Mouse (Mus musculus): ENCODE data around the gene Pdlim4. TPM values are rescaled to one million over a fixed set of nuclear protein-coding genes. Genes with fewer than 3 reads are reported as not detected.
A peak's percentile ranks its signal among the peaks of the same experiment; 100 is the strongest.

Gene Pdlim4
- polyA plus RNA-seq, 1 experiment from 2014 or later = 44.8 TPM

GRCm38 (mm10) chr11:54101701-54102100 is 32.9 kb upstream of the Pdlim4 start:
- Histone ChIP-seq H3K27me3 (replicated peaks; ENCODE audit: control insufficient read depth, insufficient read depth, low read length) (0 out of 2 replicates have a peak, but pooled peaks cover 4% of the 10 kb centered on the region), H3K9ac (ENCODE audit: low read length) (no peak overlapping the region), H3K9me3 (replicated peaks; ENCODE audit: control insufficient read depth, low read length) (no peaks in the 10 kb centered on the region), H3K4me1 (ENCODE audit: control insufficient read depth, insufficient read depth, low read length) (peaks cover 7% of the 10 kb centered on the region; the same call in 1 of the 2 replicates), H3K27ac (ENCODE audit: low read depth, low read length) (no peak overlapping the region), H3K4me2 (ENCODE audit: low read length) (peak overlapping the region; percentile 99), H3K36me3 (ENCODE audit: control insufficient read depth, insufficient read depth, low read length) (no peaks in the 10 kb centered on the region), H3K4me3 (ENCODE audit: low read depth, low read length) (peak overlapping the region; percentile 60)
- ATAC-seq (no peak), DNase-seq (ENCODE audit: low spot score) (no peak)
- 78% methylated on average over 9 of the region's 9 CpGs for WGBS

DNA sequence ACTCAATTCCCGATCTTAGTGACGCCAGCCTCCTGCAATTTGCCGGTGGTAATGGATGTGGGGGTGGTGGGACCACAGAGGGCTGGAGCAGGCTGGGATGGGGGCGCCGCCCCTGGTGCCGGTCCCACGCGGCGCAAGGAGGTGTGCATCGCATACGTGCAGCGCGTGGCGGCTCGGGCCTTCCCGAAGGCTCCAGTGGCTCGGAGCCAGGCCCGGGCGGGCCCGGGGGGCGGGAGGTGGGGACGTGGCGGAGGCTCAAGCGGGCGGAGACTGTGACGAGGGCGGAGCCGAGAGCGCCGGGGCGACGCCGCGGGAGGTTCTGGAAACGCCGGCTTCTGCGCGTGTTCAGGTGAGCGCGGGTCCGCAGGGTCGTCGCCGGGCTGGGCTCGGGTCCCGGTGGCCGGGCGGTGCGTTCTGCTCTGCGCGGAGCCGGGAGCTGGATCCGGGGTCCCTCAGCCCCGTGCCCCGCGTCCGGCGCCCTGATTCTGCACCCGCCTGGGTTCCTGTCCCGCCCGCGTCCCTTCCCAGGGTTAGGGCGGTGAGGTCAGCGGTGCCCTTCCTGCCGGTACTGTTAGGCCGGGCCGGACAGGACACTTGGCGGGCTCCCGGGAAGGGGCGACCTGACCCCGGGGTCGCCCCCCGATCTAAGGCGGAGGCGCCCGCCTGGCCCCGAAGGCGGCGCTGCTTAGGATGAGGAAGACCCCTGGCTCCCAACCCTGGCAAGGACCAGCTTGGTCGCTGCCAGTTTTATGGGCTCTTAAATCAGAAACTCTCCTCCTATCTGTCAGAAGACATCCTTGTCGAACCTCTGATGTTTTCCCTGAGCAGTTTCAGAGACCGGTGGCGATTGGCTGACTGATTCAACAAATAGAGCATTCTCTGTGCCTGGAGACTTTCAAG is 32.1 kb upstream of the Pdlim4 start:
- H3K27ac ChIP-seq (ENCODE audit: low read depth, low read length) = no peak overlapping the region
- ATAC-seq = peak; percentile 90
- under 1% methylated on average over 72 of the region's 83 CpGs for WGBS
- no peaks in the 10 kb centered on the region for H3K9me3 ChIP-seq (replicated peaks; ENCODE audit: control insufficient read depth, low read length)
- H3K4me3 ChIP-seq (ENCODE audit: low read depth, low read length) = peak overlapping the region; percentile 60
- H3K36me3 ChIP-seq (ENCODE audit: control insufficient read depth, insufficient read depth, low read length) = no peaks in the 10 kb centered on the region
- H3K9ac ChIP-seq (ENCODE audit: low read length) = peak overlapping the region; percentile 74
- peaks cover 7% of the 10 kb centered on the region; the same call in 1 of the 2 replicates for H3K4me1 ChIP-seq (ENCODE audit: control insufficient read depth, insufficient read depth, low read length)
- peak; percentile 83 for DNase-seq (ENCODE audit: low spot score)
- 0 out of 2 replicates have a peak, but pooled peaks cover 4% of the 10 kb centered on the region for H3K27me3 ChIP-seq (replicated peaks; ENCODE audit: control insufficient read depth, insufficient read depth, low read length)
- H3K4me2 ChIP-seq (ENCODE audit: low read length) = peak overlapping the region; percentile 99

GRCm38 (mm10) chr11:54100045-54100691 is 31.4 kb upstream of the Pdlim4 start, which contains the start of gene P4ha2:
TSS of gene P4ha2 (plus strand) at chr11:54100095.
- Histone ChIP-seq H3K9me3 (replicated peaks; ENCODE audit: control insufficient read depth, low read length) (no peaks in the 10 kb centered on the region), H3K9ac (ENCODE audit: low read length) (peak within 1 kb of the TSS; percentile 74), H3K4me3 (ENCODE audit: low read depth, low read length) (peak within 1 kb of the TSS; percentile 60), H3K36me3 (ENCODE audit: control insufficient read depth, insufficient read depth, low read length) (no peaks in the 10 kb centered on the region), H3K27me3 (replicated peaks; ENCODE audit: control insufficient read depth, insufficient read depth, low read length) (0 out of 2 replicates have a peak, but pooled peaks cover 4% of the 10 kb centered on the region), H3K4me2 (ENCODE audit: low read length) (peak within 1 kb of the TSS; percentile 99), H3K27ac (ENCODE audit: low read depth, low read length) (no peak within 1 kb of the TSS), H3K4me1 (ENCODE audit: control insufficient read depth, insufficient read depth, low read length) (peaks cover 7% of the 10 kb centered on the region; the same call in 1 of the 2 replicates)
- DNase-seq (ENCODE audit: low spot score) (no peak), ATAC-seq (peak; percentile 41)
- 52% methylated on average over 10 of the region's 10 CpGs for WGBS

DNA sequence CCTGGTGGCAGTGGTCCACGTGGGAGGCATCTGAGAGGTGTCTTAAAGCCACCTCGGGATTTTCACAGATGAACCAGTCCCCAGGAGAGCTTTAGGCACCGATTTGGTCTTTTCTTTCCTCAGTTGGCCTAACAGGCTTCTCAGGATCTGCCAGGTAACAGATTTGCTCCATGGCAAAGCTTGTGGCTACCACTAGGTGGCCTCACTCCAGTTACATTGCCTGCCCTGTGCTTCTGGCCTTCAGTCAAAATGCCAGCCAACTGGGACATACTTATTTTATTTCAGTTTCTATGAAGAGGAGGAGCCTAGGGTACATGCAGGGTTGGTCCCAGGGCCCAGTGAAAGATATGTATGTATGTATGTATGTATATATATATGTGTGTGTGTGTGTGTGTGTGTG is 24.2 kb upstream of the Pdlim4 start:
- H3K4me3 ChIP-seq (ENCODE audit: low read depth, low read length) = no peak overlapping the region
- DNase-seq (ENCODE audit: low spot score) = peak; percentile 62
- no peak overlapping the region for H3K9ac ChIP-seq (ENCODE audit: low read length)
- H3K27me3 ChIP-seq (replicated peaks; ENCODE audit: control insufficient read depth, insufficient read depth, low read length) = no peaks in the 10 kb centered on the region
- 5% methylated on average over 3 of the region's 3 CpGs for WGBS
- H3K4me2 ChIP-seq (ENCODE audit: low read length) = no peak overlapping the region
- H3K27ac ChIP-seq (ENCODE audit: low read depth, low read length) = no peak overlapping the region
- no peaks in the 10 kb centered on the region for H3K36me3 ChIP-seq (ENCODE audit: control insufficient read depth, insufficient read depth, low read length)
- H3K9me3 ChIP-seq (replicated peaks; ENCODE audit: control insufficient read depth, low read length) = no peaks in the 10 kb centered on the region
- ATAC-seq = no peak
- H3K4me1 ChIP-seq (ENCODE audit: control insufficient read depth, insufficient read depth, low read length) = peaks cover 2% of the 10 kb centered on the region; the same call in 1 of the 2 replicates

- H3K27me3 ChIP-seq (replicated peaks; ENCODE audit: control insufficient read depth, insufficient read depth, low read length) = no peaks in the 10 kb centered on the region
- no peak for ATAC-seq
- H3K4me1 ChIP-seq (ENCODE audit: control insufficient read depth, insufficient read depth, low read length) = peaks cover 2% of the 10 kb centered on the region; the same call in 1 of the 2 replicates
- H3K9me3 ChIP-seq (replicated peaks; ENCODE audit: control insufficient read depth, low read length) = no peaks in the 10 kb centered on the region
- H3K36me3 ChIP-seq (ENCODE audit: control insufficient read depth, insufficient read depth, low read length) = no peaks in the 10 kb centered on the region
- no peak overlapping the region for H3K27ac ChIP-seq (ENCODE audit: low read depth, low read length)
- no peak overlapping the region for H3K4me3 ChIP-seq (ENCODE audit: low read depth, low read length)
- no peak overlapping the region for H3K9ac ChIP-seq (ENCODE audit: low read length)
- DNase-seq (ENCODE audit: low spot score) = no peak
- H3K4me2 ChIP-seq (ENCODE audit: low read length) = no peak overlapping the region
- WGBS = 72% methylated on average over 7 of the region's 7 CpGs
These were observed 23.4 kb upstream of the Pdlim4 start for GRCm38 (mm10) chr11:54092188-54092587.

DNA sequence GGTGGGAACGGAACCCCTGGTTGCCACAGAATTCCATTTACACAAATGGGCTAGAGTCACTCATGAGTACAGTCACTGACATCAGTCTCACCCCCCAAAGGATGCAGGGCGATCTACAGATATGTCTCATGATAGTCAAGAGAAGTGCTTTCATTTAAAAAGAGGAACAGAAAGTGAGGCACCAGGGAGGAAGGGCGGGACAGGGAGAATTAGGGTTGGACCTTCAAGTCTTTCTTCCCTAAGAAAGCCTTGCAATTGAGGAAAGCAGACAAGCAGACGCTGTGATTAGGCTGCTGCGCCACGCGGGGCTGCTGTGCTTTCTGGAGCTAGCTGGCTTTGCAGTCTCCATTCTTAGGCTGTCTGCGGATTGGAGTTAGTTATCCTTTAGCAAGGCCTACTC is 22.9 kb upstream of the Pdlim4 start:
- H3K27me3 ChIP-seq (replicated peaks; ENCODE audit: control insufficient read depth, insufficient read depth, low read length) = no peaks in the 10 kb centered on the region
- no peaks in the 10 kb centered on the region for H3K36me3 ChIP-seq (ENCODE audit: control insufficient read depth, insufficient read depth, low read length)
- ATAC-seq = no peak
- peaks cover 2% of the 10 kb centered on the region; the same call in 1 of the 2 replicates for H3K4me1 ChIP-seq (ENCODE audit: control insufficient read depth, insufficient read depth, low read length)
- 46% methylated on average over 8 of the region's 8 CpGs for WGBS
- no peaks in the 10 kb centered on the region for H3K9me3 ChIP-seq (replicated peaks; ENCODE audit: control insufficient read depth, low read length)
- no peak overlapping the region for H3K27ac ChIP-seq (ENCODE audit: low read depth, low read length)
- no peak overlapping the region for H3K4me2 ChIP-seq (ENCODE audit: low read length)
- no peak for DNase-seq (ENCODE audit: low spot score)
- H3K9ac ChIP-seq (ENCODE audit: low read length) = no peak overlapping the region
- no peak overlapping the region for H3K4me3 ChIP-seq (ENCODE audit: low read depth, low read length)

DNA sequence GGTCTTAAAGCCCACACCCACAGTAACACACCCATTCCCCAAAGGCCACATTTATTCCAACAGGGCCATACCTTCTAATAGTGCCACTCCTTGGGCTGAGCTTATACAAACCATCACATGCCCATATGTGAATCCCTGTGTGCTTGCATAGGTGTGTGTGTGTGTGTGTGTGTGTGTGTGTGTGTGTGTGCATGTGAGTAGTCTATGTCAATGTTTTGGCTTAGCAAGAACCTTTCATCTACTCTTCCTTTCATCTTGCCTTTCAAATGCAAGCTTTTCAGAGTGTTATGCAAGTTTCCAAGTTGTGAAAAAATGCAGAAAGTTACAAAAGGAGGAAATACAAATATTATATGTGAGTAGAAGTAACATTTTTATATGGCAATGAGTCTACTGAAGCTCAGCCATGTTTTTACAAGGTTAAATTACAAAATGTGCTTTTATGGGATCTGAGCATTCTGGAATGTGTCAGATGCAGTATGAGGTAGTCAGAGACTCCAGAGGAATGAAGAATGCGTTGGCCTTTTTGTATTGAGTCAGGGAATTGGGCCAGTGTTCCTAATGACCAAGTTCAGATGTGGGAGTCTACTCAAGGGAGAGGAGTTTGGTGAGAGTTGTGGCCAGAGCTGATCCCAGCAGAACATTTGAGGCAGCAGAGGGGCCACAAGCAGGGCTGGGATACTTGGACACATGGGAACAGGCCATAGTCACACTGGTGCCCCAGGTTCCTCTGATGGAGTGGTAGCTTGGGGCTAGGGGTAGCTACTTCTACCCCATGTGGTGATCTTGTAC is 21.5 kb upstream of the Pdlim4 start:
- ATAC-seq (no peak), DNase-seq (ENCODE audit: low spot score) (no peak)
- Histone ChIP-seq H3K4me1 (ENCODE audit: control insufficient read depth, insufficient read depth, low read length) (peaks cover 2% of the 10 kb centered on the region; the same call in 1 of the 2 replicates), H3K4me2 (ENCODE audit: low read length) (no peak overlapping the region), H3K4me3 (ENCODE audit: low read depth, low read length) (no peak overlapping the region), H3K27me3 (replicated peaks; ENCODE audit: control insufficient read depth, insufficient read depth, low read length) (no peaks in the 10 kb centered on the region), H3K9ac (ENCODE audit: low read length) (no peak overlapping the region), H3K36me3 (ENCODE audit: control insufficient read depth, insufficient read depth, low read length) (no peaks in the 10 kb centered on the region), H3K27ac (ENCODE audit: low read depth, low read length) (no peak overlapping the region), H3K9me3 (replicated peaks; ENCODE audit: control insufficient read depth, low read length) (no peaks in the 10 kb centered on the region)
- 76% methylated on average over 1 of the region's 1 CpGs for WGBS

- H3K4me2 ChIP-seq (ENCODE audit: low read length) = no peak overlapping the region
- no peak overlapping the region for H3K4me3 ChIP-seq (ENCODE audit: low read depth, low read length)
- H3K36me3 ChIP-seq (ENCODE audit: control insufficient read depth, insufficient read depth, low read length) = no peaks in the 10 kb centered on the region
- 54% methylated on average over 5 of the region's 5 CpGs for WGBS
- no peak overlapping the region for H3K9ac ChIP-seq (ENCODE audit: low read length)
- peak; percentile 60 for ATAC-seq
- DNase-seq (ENCODE audit: low spot score) = peak; percentile 77
- peaks cover 2% of the 10 kb centered on the region; the same call in 1 of the 2 replicates for H3K4me1 ChIP-seq (ENCODE audit: control insufficient read depth, insufficient read depth, low read length)
- H3K27me3 ChIP-seq (replicated peaks; ENCODE audit: control insufficient read depth, insufficient read depth, low read length) = no peaks in the 10 kb centered on the region
- no peak overlapping the region for H3K27ac ChIP-seq (ENCODE audit: low read depth, low read length)
- H3K9me3 ChIP-seq (replicated peaks; ENCODE audit: control insufficient read depth, low read length) = no peaks in the 10 kb centered on the region
These were observed 20.1 kb upstream of the Pdlim4 start for GRCm38 (mm10) chr11:54088947-54089317.

All from forebrain, embryonic 14.5 days (tissue).